Mouse (Mus musculus): ENCODE results near the gene Gabrb1. TPM values are rescaled to one million over a fixed set of nuclear protein-coding genes. Genes with fewer than 3 reads are reported as not detected.

The Gabrb1 gene
- polyA plus RNA-seq, 1 experiment from 2014 or later: 0.33 TPM

DNA sequence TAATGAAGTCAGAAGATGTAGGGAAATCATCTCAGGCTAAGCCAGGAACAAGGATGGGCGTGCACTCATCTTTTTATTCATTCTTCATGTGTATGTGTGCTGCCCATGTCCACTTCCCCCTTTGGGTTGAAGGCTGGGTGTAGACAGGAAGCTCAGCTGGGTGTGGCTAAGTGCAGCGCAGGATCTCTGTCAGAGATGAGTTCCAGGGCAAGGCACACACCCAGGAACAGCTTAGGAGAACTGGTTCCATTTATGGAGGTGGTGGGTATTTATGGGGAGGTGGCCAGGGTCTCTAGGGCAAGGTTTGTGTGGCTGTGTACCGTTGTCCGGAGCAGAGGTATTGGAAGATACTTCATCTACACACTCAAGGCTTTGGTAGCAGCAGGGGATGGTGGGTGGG is 524.9 kb downstream of the Gabrb1 start:
- Histone ChIP-seq H3K36me3 (no peaks in the 10 kb centered on the region), H3K9me3 (no peaks in the 10 kb centered on the region), H3K27me3 (ENCODE audit: insufficient read depth, poor library complexity, severe bottlenecking) (no peaks in the 10 kb centered on the region), H3K27ac (no peak overlapping the region), H3K4me3 (no peak overlapping the region), H3K4me1 (replicated peaks) (no peaks in the 10 kb centered on the region; the same call in 1 of the 2 replicates)
- 89% methylated on average over 4 of the region's 4 CpGs for WGBS
- no peak for DNase-seq (ENCODE audit: low spot score)

GRCm38 (mm10) chr5:72183929-72184328 is 526.0 kb downstream of the Gabrb1 start:
- 86% methylated on average over 6 of the region's 6 CpGs for WGBS
- Histone ChIP-seq H3K4me3 (no peak overlapping the region), H3K36me3 (no peaks in the 10 kb centered on the region), H3K27me3 (ENCODE audit: insufficient read depth, poor library complexity, severe bottlenecking) (no peaks in the 10 kb centered on the region), H3K9me3 (no peaks in the 10 kb centered on the region), H3K4me1 (replicated peaks) (no peaks in the 10 kb centered on the region; the same call in 1 of the 2 replicates), H3K27ac (no peak overlapping the region)
- DNase-seq (ENCODE audit: low spot score): no peak

- Histone ChIP-seq H3K27me3 (ENCODE audit: insufficient read depth, poor library complexity, severe bottlenecking) (no peaks in the 10 kb centered on the region), H3K36me3 (no peaks in the 10 kb centered on the region), H3K27ac (no peak overlapping the region), H3K4me3 (no peak overlapping the region), H3K4me1 (replicated peaks) (no peaks in the 10 kb centered on the region; the same call in 1 of the 2 replicates), H3K9me3 (no peaks in the 10 kb centered on the region)
- DNase-seq (ENCODE audit: low spot score): no peak
- WGBS: 87% methylated on average over 13 of the region's 13 CpGs
Measured at GRCm38 (mm10) chr5:72184437-72185100, 526.7 kb downstream of the Gabrb1 start.

GRCm38 (mm10) chr5:72191154-72191553 is 533.2 kb downstream of the Gabrb1 start:
- DNase-seq (ENCODE audit: low spot score): no peak
- no peak overlapping the region for H3K4me3 ChIP-seq
- 88% methylated on average over 7 of the region's 7 CpGs for WGBS
- H3K4me1 ChIP-seq (replicated peaks): no peaks in the 10 kb centered on the region
- no peaks in the 10 kb centered on the region for H3K27me3 ChIP-seq (ENCODE audit: insufficient read depth, poor library complexity, severe bottlenecking)
- H3K27ac ChIP-seq: no peak overlapping the region
- H3K36me3 ChIP-seq: no peaks in the 10 kb centered on the region
- H3K9me3 ChIP-seq: no peaks in the 10 kb centered on the region

DNA sequence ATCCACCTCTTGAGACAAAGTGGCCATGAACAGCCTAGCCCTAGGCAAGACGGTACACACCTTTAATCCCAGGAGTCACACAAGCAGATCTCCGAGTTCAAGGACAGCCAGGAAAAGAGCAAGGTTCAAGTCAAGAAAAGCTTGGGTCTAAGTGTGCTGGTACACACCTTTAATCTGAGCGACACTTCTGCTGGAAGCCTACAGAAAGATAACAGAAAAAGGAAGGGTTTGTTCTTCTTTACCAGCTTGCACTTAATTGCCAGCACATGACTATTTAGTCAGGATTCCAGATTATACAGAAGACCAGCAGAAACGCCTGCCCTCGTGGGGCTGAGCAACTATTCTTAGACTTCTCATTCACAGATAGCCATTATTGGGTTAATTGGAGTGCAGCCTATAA is 534.0 kb downstream of the Gabrb1 start:
- Histone ChIP-seq H3K27me3 (ENCODE audit: insufficient read depth, poor library complexity, severe bottlenecking) (no peaks in the 10 kb centered on the region), H3K4me3 (no peak overlapping the region), H3K27ac (no peak overlapping the region), H3K36me3 (no peaks in the 10 kb centered on the region), H3K4me1 (replicated peaks) (no peaks in the 10 kb centered on the region), H3K9me3 (no peaks in the 10 kb centered on the region)
- WGBS: 88% methylated on average over 5 of the region's 5 CpGs
- no peak for DNase-seq (ENCODE audit: low spot score)

DNA sequence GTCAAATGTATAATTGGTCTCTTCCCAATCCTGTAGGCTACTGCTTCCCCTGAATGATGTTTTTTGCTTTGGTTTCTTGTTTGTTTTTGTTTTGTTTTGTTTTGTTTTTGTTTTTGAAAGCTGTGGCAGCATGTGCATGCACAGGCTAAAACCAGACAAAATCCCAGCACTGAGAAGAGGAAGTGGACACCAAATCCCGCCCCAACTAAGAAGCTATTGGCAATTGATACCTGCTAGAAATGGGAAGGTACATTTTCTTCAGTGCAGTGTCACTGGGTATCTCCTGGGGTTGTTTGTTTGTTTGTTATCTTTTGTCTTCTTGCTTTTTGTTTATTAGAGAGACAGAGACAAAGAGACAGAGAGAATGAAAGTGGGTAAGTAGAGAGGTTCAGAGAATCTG is 537.5 kb downstream of the Gabrb1 start:
- no peak for DNase-seq (ENCODE audit: low spot score)
- no peaks in the 10 kb centered on the region for H3K36me3 ChIP-seq
- no peaks in the 10 kb centered on the region for H3K27me3 ChIP-seq (ENCODE audit: insufficient read depth, poor library complexity, severe bottlenecking)
- WGBS: 87% methylated on average over 1 of the region's 1 CpGs
- no peak overlapping the region for H3K27ac ChIP-seq
- H3K4me1 ChIP-seq (replicated peaks): no peaks in the 10 kb centered on the region
- no peak overlapping the region for H3K4me3 ChIP-seq
- no peaks in the 10 kb centered on the region for H3K9me3 ChIP-seq

Other genes starting within 250 kb of the Gabrb1 start
- gene Cox7b2, start 109.9 kb upstream of the Gabrb1 start, polyA plus RNA-seq (2016; fragmentation: Nextera tagmentation; extraction: Ambion mirVana): not detected in 2 replicates
- 1.4 and 1.9 TPM in 2 replicates for gene Gabra4, start 195 bp downstream of the Gabrb1 start, polyA plus RNA-seq (2016; fragmentation: Nextera tagmentation; extraction: Ambion mirVana)

Measured in hindbrain, embryonic 10.5 days (tissue).